Mouse (Mus musculus): Measurements from ENCODE around the gene Faf1.

The Faf1 gene

DNA sequence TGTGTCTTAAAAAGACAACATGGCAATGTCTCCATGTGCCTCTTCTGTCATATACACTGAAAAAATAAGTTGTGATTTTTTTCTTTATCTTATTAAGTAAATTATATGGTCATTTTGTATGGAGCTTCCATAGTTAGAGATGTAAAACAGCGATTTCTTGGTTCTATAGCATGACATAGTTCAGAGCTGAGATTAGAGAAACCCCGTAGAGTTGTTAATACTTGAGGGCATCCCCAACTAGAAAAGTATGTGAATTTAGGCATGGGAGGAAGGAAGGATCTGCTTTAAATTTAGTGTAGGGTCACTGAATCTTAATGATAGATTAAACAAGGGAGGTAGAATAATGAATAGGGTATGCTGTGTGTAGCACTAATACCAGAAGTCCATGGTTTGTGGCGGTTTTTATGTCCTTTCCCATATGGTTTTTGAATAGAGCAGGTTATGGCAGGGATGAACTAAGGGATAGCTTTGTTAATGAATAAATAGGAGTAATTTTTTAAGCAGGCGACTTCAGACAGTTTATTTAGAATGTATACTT lies 106.3 kb downstream of the Faf1 start:
- DNase-seq (ENCODE audit: low spot score): no peak

- DNase-seq (ENCODE audit: low spot score): no peak
These were observed 113.1 kb downstream of the Faf1 start for GRCm38 (mm10) chr4:109789347-109790001.

- DNase-seq (ENCODE audit: low spot score): no peak
These were observed 115.9 kb downstream of the Faf1 start for GRCm38 (mm10) chr4:109792331-109792730.

GRCm38 (mm10) chr4:109793072-109793471 lies 116.7 kb downstream of the Faf1 start:
- DNase-seq (ENCODE audit: low spot score): no peak

DNA sequence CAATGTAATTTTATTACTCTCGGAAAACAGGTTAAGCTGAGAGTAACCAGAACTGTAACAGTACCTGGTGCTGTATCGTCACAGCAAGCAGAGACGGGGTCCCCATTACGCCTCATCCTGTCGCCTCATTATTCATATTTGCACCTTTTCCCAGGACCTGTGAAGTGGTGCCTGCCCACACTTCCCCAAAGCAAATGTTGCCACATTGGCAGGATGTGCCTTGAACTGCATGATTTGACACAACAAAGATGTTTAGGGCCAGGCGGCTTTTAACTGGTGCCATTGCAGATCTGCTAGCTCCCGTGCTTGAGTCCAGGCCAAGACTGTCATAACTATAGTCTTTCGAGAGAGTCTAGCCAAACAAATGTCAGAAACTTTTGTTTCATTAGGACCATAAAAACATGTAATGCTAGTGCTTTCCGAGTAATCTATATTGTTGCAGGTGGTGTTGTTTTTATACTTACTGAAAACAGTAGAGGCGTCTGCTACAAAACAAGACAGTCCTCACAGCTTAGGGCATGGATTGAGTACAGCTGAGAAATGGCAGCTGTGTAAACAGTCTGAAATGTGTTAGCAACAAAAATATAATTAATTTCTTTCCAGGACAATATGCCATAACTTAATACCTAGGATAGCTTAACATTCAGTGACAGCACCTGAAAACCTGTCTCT lies 121.3 kb downstream of the Faf1 start:
- DNase-seq (ENCODE audit: low spot score): no peak

DNA sequence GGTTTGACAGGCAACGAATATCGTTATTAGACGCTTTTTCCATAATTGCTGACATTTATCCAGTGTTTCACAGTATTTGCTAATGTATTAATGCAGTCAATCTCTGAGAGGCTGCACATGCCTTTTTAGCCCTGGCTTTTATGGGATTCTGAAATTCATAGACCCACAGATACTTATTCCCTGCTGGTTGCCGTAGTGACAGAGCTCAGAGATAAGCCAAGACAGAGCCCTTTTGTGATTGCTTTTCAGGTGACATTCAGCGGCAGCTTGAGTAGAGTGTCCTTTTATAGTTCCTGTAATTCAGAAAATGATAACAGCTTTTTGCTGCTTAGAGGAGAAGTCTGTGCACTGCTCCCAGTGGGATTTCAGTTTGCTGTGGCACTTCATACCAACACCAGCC lies 130.0 kb downstream of the Faf1 start:
- no peak for DNase-seq (ENCODE audit: low spot score)

DNA sequence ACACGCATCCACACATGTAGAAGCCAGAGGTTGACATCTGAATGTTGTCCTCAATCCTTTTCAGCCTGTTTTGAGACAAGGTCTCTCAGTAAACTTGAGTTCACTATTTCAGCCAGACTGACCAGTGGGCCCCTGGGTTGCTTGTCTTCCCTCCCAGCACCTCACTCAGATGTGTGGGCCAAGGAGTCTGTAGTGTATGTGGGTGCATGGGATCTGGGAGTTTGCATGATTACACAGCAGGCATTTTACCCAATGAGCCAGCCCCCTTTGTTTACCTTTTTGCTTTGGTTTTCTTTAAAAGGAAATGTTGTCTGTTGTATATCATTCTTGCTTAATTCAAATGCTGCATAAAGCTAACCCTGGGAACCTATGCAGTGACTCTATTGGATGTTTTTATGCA lies 138.8 kb downstream of the Faf1 start:
- DNase-seq (ENCODE audit: low spot score): no peak

- DNase-seq (ENCODE audit: low spot score): no peak
These were observed 139.2 kb downstream of the Faf1 start for GRCm38 (mm10) chr4:109815592-109815991.

GRCm38 (mm10) chr4:109819455-109819854 lies 143.1 kb downstream of the Faf1 start:
- DNase-seq (ENCODE audit: low spot score): no peak

DNA sequence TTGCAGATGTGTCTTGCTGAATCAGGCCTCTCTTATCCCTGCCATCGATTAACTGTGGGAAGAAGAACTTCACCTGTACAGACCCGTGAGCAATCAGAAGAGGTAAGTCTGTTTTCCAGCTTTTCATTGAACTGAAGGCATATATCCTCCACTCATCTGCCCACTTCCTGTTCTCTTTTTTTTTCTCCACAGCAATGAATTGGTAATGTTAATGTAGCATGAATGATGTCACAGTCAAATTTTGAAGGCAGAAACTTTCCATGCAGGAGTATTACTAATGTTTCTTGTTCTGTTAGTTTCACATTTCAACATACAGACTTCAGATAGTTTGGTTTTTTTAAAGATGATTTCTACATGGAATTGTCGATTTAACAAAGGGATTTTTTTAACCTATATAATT lies 153.4 kb downstream of the Faf1 start:
- DNase-seq (ENCODE audit: low spot score): no peak

GRCm38 (mm10) chr4:109857851-109858250 lies 181.5 kb downstream of the Faf1 start:
- no peak for DNase-seq (ENCODE audit: low spot score)

DNA sequence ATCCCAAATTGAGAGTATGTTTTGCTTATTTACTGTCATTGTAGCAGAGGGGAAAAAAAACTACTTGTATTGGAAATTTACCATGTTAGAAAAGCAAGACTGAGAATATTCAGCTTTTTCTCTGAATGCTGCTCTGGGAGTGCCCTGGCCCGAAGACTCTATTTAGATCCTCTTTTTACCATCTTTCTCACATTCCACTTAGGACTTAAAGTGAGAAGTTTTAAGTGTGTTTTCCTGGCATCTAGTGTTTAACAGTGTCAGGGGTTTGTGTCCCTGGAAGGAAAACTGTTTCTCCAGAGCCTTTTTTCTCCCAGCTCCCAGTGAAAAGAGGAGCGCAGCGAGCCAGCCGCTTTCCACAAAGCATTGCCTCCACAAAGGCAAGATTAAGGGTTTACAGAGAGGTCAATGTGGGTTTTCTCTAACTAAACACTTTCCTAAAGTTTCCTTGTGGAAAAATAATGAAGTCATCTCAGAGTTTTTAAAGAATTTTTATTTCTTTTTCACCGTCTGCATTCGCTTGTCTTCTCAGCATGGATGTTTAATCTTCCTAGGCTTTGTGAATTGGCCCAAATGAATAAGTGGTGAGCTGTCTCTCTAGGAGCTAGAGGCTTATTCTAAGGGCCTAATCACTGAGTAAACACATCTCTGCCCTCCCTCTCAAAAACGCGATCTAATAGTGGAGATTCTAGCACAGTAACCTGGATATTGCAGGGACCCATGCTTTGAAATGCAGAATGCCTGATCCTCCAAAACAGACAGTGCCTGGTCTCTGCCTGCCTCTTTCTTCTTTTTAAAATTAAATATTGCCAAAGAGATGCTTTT lies 182.4 kb downstream of the Faf1 start:
- no peak for DNase-seq (ENCODE audit: low spot score)

- DNase-seq (ENCODE audit: low spot score): no peak
These were observed 183.0 kb downstream of the Faf1 start for GRCm38 (mm10) chr4:109859401-109859800.

DNA sequence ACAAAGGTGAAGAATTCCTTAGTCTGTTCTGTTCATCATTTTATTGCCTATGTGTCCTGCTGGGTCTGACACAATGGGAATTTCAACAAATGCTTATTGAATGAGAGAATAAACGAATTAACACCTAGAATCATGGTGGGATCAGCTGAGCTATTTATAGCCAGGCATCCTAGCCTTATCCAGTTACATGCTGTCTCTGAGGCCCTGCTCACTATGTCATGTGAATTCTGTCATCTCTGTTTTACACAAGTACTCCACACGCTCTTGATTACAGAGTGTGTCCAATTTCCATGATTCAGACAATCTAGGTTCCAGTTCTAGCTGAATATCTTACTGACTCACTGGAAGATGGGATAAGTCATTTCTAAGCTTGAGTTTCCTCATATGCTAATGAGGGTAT lies 183.9 kb downstream of the Faf1 start:
- DNase-seq (ENCODE audit: low spot score): no peak

- DNase-seq (ENCODE audit: low spot score): no peak
These were observed 185.9 kb downstream of the Faf1 start for GRCm38 (mm10) chr4:109862271-109862670.

DNA sequence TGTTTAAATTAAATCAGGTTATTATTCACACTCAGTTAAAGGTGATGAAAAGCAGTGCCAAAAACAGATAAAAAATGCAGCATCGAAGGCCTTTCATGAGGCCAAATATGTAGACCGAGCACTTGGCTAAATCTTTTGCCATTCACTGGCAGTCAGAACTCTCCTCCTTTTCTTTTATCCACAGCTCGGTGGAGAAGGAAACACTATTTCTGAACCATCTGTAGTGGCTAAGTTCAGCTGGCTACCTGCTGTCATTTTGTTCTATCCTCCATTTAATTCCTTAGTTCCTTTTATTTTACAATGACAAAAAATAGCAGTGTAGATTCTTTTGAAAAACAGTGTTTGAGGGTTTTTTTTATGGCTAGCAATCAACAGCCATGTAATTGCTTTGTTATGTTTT lies 186.6 kb downstream of the Faf1 start:
- DNase-seq (ENCODE audit: low spot score): no peak

DNA sequence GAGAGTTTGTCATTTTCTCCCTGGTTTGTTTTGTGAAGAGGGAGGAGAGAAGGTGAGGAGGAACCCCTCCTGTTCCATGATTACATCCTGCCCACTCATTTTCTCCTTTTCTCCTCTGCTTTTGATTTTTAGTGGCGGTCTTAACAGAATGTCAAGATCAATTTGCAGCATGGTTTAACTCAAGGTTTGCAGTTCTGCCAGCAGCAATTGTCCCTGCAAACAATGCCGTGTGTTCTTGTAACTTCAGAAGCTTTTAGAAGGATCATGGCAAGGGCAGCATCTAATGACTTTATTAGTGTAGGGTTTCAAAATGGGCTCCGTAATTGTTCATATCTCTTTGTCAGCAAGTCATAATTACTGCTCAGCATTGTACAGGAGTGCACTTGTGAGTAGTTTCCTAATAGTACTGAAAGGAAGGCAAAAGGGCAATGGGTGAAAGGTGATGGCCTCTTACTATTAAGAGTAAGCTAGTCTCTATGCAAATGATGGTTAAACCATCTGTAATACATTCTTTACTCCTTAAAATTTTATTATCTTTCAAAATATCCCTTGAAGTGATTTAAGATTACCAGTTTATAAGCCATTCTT lies 192.6 kb downstream of the Faf1 start:
- no peak for DNase-seq (ENCODE audit: low spot score)

GRCm38 (mm10) chr4:109884333-109884732 lies 207.9 kb downstream of the Faf1 start:
- DNase-seq (ENCODE audit: low spot score): no peak

GRCm38 (mm10) chr4:109887856-109888357 lies 211.5 kb downstream of the Faf1 start:
- no peak for DNase-seq (ENCODE audit: low spot score)

DNA sequence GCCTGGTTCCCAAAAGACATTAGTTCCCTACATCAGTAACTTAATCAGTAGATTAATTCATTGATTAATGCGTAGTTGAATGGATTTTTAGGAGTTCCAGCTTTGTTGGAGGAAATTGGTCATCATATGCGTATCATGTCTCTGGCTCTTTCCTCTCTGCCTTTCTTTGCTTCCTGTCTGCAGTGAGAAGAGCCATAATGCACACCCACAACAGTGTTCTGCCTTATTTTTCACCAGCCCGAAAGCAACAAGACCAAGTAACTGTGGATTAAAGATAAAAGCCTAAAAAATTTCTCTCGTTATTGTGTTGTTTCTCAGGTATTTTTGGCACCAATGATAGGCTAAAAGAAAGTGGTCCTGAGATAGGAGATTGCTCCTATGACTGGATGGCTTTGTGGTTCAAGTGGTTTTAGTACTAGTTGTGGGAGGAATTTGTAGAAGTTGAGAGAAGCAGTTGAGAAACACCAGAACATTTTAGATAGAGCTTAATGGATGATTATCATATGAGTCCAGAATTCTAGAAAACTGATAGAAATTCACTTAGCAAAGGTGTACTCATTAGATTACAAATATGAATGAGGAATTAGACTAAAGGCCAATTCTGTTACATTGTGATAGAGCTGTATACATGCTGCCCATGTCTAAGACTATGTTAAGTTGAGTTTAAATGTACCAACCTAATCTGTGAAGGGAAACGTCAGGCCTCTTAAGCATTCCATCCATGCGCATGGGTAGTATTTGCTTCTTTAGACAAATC lies 221.6 kb downstream of the Faf1 start:
- DNase-seq (ENCODE audit: low spot score): no peak

GRCm38 (mm10) chr4:109901076-109901475 lies 224.7 kb downstream of the Faf1 start:
- DNase-seq (ENCODE audit: low spot score): no peak

DNA sequence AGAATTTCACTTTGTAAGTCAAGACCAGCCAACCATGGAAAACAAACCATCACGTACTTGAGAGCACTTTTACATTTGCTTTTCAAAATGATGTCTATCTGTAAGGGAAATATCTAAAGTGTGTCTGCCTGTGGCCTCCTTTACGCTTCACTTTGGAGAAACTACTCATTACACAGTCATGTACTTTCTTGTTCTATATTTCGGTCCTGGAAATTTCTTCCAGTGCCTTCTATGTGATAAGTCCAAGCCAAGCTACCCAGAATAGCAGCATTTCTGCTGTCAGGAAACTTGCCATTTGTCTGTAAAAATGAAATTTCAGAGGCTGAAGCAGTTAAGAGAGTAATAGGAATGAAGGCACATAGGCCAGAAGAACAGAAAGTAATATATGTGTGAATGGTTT lies 228.1 kb downstream of the Faf1 start:
- no peak for DNase-seq (ENCODE audit: low spot score)

Data from testis, postnatal 10 days (tissue).